Mouse (Mus musculus): Measurements from ENCODE around the gene Pinlyp.
"Not testable (repeated sequence)": the region's sequence is repeated elsewhere in the genome, so short reads cannot be mapped to it uniquely, and the experiment has no call there.

Gene Pinlyp

GRCm38 (mm10) chr7:24522805-24523204 lies 23.1 kb downstream of the Pinlyp start:
- DNase-seq, result no peak

- DNase-seq, result not testable (repeated sequence)
Measured at GRCm38 (mm10) chr7:24520054-24520453, 25.9 kb downstream of the Pinlyp start.

- no peak for DNase-seq
Measured at GRCm38 (mm10) chr7:24519130-24519529, 26.8 kb downstream of the Pinlyp start.

DNA sequence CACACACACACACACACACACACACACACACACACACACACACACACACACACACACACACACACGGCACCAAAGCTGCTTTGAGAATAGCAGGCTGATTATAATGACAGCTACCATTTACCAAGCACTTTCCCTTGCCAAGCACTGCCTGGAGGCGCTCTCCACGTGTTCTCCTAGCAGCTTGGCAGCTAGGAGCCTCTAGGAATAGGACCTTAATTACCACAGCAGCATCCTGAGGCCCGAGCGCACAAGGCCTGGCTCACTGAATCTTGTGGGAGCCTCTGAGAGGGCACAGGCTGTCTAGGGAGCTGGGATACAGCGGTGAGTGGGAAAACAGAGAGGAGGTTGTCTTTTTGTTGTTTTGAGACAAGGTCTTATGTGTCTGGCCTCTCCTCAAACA lies 28.3 kb downstream of the Pinlyp start:
- no peak for DNase-seq

DNA sequence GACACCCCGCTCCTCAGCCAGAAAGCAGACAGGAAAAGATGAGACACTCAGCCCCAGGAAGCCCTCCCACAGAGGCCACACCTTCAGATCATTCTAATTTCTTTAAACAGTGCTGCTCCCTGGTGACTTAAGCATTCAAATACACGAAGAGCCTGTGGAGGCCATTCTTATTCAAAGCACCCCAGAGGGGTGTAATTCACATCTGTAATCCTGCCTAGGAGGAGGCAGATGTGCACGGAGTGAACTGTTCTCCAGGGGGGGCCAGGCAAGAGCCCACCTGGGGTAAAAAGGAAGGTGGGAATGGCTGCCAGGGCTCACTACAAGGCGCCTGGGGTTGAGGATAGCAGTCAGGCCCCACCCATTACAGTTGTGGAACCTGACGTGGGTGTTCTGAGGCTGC lies 28.8 kb downstream of the Pinlyp start:
- no peak for DNase-seq

- DNase-seq, result not testable (repeated sequence)
Measured at GRCm38 (mm10) chr7:24516319-24516718, 29.6 kb downstream of the Pinlyp start.

DNA sequence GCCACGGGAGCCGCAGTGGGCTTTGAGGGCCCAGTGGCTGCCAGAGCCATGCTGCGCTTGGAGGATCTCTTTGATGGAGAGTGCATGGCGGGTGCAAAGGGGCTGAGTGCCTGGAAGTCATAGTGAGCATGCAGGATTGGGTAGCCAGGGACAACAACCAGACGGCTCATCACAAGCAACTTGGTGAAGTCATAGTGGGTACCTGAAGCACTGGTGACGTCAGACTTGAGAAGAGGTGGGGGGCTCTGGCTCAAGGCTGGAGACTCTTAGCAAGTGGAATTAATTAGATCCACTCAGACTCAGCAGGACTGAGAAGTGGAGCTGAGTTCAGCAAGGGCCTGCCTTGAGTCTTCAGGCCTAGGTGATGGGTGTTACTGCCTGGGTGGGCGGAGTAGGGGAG lies 33.6 kb downstream of the Pinlyp start, which contains the start of gene AC161166.1:
TSS of gene AC161166.1 (minus strand) at position 101 of the 400 bp plus-strand sequence.
- no peak for DNase-seq

DNA sequence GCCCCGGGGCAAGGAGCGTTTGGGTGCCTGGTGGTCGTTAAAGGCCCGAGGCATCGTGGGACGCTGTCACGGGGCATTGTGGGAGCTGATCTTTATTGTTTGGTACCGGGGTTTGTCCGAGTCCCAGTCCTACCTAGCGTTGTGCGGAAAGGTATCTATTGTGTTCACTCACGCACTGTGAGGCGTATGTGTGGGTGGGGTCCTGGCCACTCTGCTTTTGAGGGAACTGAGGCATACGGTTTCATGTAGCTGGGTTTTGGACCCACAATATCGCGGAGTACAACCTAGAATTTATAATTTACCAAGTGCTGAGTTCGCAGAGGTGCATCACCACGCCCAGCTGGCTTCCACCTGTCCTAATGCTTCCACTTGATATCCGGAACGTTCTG lies 38.2 kb downstream of the Pinlyp start:
- no peak for DNase-seq

DNA sequence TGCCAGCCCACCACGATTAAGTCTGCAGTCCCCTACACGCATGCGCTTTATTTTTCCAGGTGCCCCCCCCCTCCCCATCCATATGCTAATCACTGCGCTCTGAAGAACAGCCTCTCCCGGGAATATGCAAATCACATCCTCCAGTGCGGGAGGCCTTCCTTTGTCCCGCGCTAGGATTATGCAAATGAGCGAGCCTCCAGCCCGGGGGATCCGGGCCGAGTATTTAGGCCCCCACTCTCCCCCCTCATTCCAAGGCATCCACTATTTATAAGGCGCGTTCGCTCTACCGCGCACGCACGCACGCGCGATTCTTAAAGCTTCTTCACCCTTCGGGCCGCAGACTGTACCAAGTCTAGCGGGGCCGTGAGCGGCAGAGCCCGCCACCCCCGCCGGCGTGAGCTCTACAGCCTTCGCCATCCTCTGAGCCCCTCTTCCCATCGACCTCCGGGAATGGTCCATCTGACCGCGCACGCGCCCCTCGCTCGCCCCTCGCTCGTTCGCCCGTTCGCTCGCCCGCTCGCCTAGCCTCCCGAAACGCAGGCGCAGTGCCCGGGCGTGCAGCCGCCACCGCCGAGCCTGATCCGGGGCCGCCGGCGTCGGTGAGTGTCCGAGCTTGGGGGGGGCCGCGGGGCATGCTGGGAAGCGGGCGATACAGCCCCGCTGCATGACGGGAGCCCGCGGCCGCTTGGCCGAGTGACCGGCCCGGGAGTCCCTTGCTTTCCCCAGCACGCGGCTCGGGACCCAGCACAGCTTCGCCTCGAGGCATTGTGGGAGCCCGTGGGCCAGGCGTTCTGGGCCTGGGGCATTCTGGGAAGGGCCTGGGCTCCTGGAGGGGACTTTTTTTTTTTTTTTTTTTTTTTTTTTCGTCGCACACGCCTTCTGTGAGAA lies 38.8 kb downstream of the Pinlyp start, which contains the start of gene Zfp428:
TSS of gene Zfp428 (plus strand) at position 169 of the 888 bp plus-strand sequence.
- peak; percentile 95 for DNase-seq

DNA sequence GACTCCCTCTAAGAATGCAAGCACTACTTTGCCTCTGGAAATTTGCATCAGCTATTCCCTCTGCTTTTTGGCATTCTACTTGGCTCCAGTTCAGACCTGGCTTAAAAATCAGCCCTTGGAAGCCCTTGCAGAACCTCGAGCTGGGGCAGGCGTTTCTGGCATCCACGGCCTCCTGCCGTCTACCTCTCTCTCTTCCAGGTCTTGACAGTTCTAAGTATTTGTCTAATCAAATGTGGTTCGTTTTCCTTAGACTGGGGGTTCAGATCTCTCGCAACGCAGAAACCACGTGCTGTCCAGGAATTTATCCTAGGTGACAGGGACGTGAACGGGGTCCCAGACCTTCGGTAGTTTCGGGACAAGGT lies 39.5 kb downstream of the Pinlyp start:
- DNase-seq, result peak; percentile 55

DNA sequence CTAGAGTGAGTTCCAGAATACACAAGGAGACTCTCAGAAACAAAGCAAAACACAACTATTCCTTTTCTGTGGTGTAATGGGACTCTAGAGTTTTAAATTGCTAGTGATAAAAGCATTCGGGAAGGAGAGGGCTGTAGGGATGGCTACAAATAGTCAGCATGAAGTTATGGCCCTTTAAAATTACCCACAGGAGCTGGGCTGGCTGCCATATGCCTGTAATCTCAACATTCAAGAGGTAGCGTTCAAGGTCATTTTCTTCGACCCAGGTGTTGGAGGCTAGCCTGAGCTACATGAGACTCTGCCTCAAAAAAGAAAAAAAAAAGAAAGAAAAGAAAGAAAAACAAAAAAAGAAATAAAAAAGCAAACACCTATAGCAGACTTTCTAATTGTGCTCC lies 39.9 kb downstream of the Pinlyp start:
- no peak for DNase-seq

GRCm38 (mm10) chr7:24505447-24506064 lies 40.4 kb downstream of the Pinlyp start:
- no peak for DNase-seq

GRCm38 (mm10) chr7:24504868-24505267 lies 41.0 kb downstream of the Pinlyp start:
- no peak for DNase-seq

DNA sequence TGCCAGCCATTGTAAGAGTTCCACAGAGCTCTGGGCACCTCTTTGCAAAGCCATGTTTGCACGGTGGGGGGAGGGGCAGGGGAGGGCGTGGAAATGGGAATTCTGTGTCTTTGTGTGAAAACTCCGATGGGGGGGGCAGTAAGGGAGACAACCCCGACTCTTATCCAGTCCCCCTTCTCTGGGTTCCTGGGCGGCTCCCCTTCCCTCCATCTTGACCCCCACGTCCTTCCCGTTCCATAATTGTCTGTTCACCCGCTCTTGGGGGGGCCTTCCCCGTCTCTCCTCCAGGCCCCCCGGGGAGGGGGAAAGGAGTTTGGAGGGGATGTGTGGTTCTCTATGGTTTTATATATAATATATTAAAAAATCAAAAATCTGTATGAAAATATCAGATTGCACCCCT lies 41.9 kb downstream of the Pinlyp start:
- DNase-seq, result no peak

DNA sequence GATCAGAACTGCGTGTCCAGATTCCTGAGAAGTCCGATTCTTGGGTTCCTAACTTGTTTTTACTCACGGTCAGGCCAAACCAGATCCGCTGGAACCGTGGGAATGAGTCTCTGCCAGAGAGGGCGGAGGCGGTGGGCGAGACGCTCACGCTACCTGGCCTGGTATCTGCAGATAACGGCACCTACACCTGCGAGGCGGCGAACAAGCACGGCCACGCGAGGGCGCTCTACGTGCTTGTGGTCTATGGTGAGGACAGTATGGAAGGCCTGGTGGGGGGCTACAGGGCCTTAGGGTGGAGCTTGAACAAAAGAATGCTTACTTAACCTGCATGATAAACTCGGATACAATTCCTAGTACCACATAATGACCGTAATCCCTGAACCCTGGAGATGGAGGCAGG lies 44.4 kb downstream of the Pinlyp start:
- peak; percentile 51 for DNase-seq

- peak; percentile 52 for DNase-seq
Measured at GRCm38 (mm10) chr7:24500929-24501328, 45.0 kb downstream of the Pinlyp start.

DNA sequence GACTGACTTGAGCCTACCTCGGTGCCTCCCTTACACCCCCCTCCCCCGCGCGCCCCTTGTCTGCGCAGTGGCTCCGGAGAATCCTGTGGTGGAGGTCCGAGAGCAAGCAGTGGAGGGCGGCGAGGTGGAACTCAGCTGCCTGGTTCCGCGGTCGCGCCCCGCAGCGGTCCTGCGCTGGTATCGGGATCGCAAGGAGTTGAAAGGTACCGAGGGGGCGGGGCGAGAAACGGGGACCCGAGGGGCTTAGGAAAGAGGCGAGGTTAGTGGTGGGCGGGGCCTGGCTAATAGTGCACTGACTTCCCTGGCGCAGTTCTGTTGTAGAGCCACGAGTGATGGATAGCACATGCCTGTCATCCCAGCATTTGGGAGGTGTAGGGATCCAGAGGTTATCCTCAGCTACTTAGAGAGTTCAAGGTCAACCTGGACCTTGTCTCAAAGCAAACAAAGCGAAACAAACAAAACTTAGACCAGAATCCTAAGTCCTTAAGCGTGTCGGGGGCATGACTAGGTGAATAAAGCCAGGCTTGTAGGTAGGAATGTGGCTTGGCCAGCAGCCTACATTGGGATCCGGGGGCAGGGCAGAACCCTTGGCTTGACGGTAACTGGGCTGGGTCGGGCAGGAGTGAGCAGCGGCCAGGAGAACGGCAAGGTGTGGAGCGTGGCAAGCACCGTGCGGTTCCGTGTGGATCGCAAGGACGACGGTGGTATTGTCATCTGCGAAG lies 45.9 kb downstream of the Pinlyp start:
- peak; percentile 62 for DNase-seq
